Mouse (Mus musculus) gastrocnemius, postnatal 36 days (tissue): ENCODE data around the gene Olfr802. TPM values are rescaled to one million over a fixed set of nuclear protein-coding genes. Genes with fewer than 3 reads are reported as not detected.

ENCODE experiments used
- DNase-seq, 2 experiments: peaks; one replicate each; pipeline ENCODE4 v3.0.0; 2022
- intact Hi-C: fragments of 180-260 bp; cut with DNase I; formaldehyde crosslinking; loops from one replicate; pipeline ENCODE4 v1.15.1; 2025
- long read RNA-seq, 2 experiments: library from polyadenylated mRNA; stranded (forward); transcript quantifications; one replicate each; pipeline ENCODE4 v2.0.0; 2021
- microRNA-seq, 2 experiments: library from miRNA; unstranded; fragments of <30 nt; microRNA quantifications; one replicate each; pipeline ENCODE4 v1.2.0; 2021
- total RNA-seq, 2 experiments: library from RNA; stranded (reverse); gene quantifications; 2 replicates each; pipeline ENCODE4 v1.2.3; 2021

Olfr802 gene
- total RNA-seq, result not detected
- long read RNA-seq, experiment 1, result 0 reads
- long read RNA-seq, experiment 2, result 0 reads

- DNase-seq, result no peak
- intact Hi-C loops, result no loop called here
Observed at GRCm38 (mm10) chr10:129688069-129688468, at the start of gene Olfr802. Gene Olfr802 (minus strand): TSS chr10:129688169.

DNA sequence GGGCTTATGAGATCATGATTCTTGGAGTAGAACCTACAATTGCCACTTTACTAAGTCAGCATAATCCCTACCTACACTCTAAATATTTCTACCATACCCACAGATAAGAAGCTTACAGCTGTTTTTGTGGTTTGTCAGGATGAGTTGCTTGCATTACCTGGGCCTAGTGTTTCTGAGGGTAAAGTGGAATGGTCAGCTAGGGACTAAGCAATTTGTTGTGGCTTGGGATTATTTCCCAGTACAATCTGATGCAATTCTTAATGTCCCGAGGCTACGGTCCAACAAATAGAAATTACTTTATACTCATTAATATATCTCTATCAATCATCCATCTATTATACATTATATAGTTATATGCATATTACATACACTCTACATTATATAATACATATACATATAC is 41.3 kb upstream of the Olfr802 start, which contains the start of gene Olfr805:
Gene Olfr805, minus strand, starts transcription at position 101 of the 400 bp plus-strand sequence.
- DNase-seq, result no peak
- intact Hi-C loops, result no loop called here

- no peak for DNase-seq
- intact Hi-C loops, result no loop called here
Observed at GRCm38 (mm10) chr10:129702910-129703309, 14.9 kb upstream of the Olfr802 start, which contains the start of gene Olfr804. Gene Olfr804 (plus strand): TSS chr10:129703210.

DNA sequence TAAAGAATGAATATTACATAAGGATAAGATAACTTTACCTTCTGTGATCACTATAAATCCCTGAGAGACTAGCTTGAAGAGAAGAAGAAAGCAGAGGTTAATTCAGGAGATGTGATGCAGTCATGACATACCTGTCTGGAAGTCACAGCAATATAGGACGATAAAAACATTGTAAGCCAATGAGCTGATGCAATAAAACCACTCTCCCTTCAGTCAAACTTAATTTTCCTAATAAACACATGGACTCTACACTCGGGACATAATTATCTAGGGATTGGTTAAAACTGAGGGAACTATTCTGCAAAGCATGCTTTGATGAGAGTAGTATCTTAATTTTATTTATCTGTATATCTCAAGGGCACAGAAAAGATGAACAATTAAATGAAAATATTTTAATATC is 6.2 kb upstream of the Olfr802 start, which contains the start of gene Olfr803:
Gene Olfr803, minus strand, starts transcription at position 101 of the 400 bp plus-strand sequence.
- DNase-seq, result no peak
- intact Hi-C loops, result no loop called here

DNA sequence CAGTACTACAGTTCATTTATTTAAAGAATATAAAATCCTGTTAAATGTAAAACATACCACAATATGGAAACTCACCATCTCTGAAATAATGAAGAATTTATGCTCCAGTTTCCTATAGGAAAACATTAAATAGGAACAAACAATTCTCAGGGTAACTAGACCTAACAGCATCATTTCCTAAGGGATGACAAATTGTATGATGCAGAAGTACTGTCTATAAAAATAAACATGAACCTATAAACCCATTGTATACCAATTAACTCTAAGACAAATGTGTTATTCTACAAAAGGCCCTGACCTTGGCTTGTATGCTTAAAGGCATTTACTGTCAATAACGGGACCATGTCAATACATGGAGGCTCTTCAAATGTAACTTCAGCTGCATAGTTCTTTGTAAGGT is 14.2 kb downstream of the Olfr802 start, which contains the start of gene Olfr801:
Gene Olfr801, minus strand, starts transcription at position 101 of the 400 bp plus-strand sequence.
- no peak for DNase-seq
- intact Hi-C loops, result no loop called here

DNA sequence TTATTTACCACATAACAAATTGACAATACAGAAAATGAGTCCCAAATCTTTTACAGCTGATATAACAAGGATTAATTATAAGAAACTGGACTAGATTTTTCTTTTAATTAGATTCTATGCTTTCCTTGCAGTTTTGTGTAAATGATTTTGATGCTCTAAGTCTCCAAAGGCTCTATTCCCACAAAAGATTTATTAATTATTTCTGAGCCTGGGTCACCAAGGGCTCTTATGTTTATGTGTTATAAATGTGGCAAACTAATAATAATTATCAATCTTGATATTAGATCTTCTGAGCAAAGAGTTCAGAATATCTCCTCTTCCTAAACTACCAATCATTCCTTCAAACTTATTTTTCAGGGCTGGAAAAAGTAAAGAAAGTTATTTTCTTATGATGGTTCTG is 30.6 kb downstream of the Olfr802 start, which contains the start of gene Olfr800:
Gene Olfr800, plus strand, starts transcription at position 301 of the 400 bp plus-strand sequence.
- DNase-seq, result no peak
- intact Hi-C loops, result no loop called here

GRCm38 (mm10) chr10:129651763-129652162 is 36.2 kb downstream of the Olfr802 start:
- intact Hi-C loops, result no loop called here
- no peak for DNase-seq

DNA sequence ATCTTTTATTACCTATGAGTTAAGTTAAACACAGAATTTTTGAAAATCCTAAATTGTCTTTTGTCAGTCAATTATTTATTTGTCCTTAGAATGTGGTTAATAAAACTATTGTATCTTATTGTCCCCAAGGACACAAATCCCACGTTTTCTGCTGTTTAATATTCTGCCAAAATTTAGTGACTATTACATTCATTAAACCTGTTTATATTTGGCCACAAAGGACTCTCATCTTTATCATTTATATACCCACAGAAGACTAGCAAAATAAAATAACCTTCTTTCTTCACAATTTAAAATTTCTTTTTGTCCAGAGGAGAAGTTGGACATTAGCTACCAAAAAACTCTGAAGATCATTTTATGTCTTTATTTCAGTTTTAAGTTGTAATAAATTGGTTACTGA is 50.8 kb downstream of the Olfr802 start, which contains the start of gene Olfr799:
Gene Olfr799, plus strand, starts transcription at position 301 of the 400 bp plus-strand sequence.
- DNase-seq, result no peak

DNA sequence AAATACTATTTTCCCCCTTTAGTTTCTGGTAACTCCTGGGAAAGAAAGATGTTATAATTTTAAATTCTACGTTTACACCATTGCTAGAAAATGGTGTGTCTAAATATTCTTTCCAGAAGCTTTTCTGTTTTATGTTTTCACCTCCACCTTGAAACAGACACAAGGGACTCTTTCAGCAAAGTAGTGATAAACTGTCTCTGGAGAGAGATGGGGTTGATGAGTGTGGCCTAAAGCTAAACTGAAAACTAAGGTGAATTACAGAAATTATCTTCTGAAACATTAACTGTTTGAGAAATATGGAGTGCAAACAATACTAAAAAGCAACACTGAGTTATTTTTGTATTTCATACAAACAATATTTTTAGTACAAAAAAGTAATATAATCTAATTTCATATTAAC is 60.1 kb downstream of the Olfr802 start, which contains the start of gene Olfr798:
Gene Olfr798, minus strand, starts transcription at position 101 of the 400 bp plus-strand sequence.
- DNase-seq, result no peak

More for the DNA sequence above, 50.8 kb downstream of the Olfr802 start, which contains the start of gene Olfr799:
- intact Hi-C loops, result no loop called here

More for the DNA sequence above, 60.1 kb downstream of the Olfr802 start, which contains the start of gene Olfr798:
- intact Hi-C loops, result no loop called here

Small RNA genes within 50 kb of the gene (microRNA-seq; reads per million reads assigned to microRNA genes)
- gene Gm24485, result 0 reads per million in 2 experiments

Other genes with a start within 250 kb of the Olfr802 start
- gene Olfr787, start 226.3 kb downstream of the Olfr802 start, total RNA-seq, result not detected
- not detected for gene Olfr788, start 217.2 kb downstream of the Olfr802 start, total RNA-seq
- gene Olfr789, start 203.4 kb downstream of the Olfr802 start, total RNA-seq, result not detected
- gene Olfr790, start 189.7 kb downstream of the Olfr802 start, total RNA-seq, result not detected
- gene Olfr791, start 166.4 kb downstream of the Olfr802 start, total RNA-seq, result not detected
- gene Olfr792, start 149.0 kb downstream of the Olfr802 start, total RNA-seq, result not detected
- gene Olfr794, start 120.5 kb downstream of the Olfr802 start, total RNA-seq, result not detected
- not detected for gene Olfr796, start 75.6 kb downstream of the Olfr802 start, total RNA-seq
- not detected for gene Olfr798, start 60.2 kb downstream of the Olfr802 start, total RNA-seq
- not detected for gene Olfr799, start 50.7 kb downstream of the Olfr802 start, total RNA-seq
- gene Olfr800, start 30.5 kb downstream of the Olfr802 start, total RNA-seq, result not detected
- gene Olfr801, start 14.3 kb downstream of the Olfr802 start, total RNA-seq, result not detected
- not detected for gene Olfr803, start 6.1 kb upstream of the Olfr802 start, total RNA-seq
- gene Olfr804, start 15.0 kb upstream of the Olfr802 start, total RNA-seq, result not detected
- gene Olfr805, start 41.2 kb upstream of the Olfr802 start, total RNA-seq, result not detected
- gene Olfr806, start 53.8 kb upstream of the Olfr802 start, total RNA-seq, result not detected
- gene Olfr807, start 69.6 kb upstream of the Olfr802 start, total RNA-seq, result not detected
- gene Olfr808, start 77.3 kb upstream of the Olfr802 start, total RNA-seq, result not detected
- gene Olfr809, start 86.5 kb upstream of the Olfr802 start, total RNA-seq, result not detected
- not detected for gene Olfr810, start 106.7 kb upstream of the Olfr802 start, total RNA-seq
- gene Olfr811, start 116.2 kb upstream of the Olfr802 start, total RNA-seq, result not detected
- gene Olfr812, start 157.9 kb upstream of the Olfr802 start, total RNA-seq, result not detected
- not detected for gene Olfr813, start 167.2 kb upstream of the Olfr802 start, total RNA-seq
- not detected for gene Olfr814, start 191.7 kb upstream of the Olfr802 start, total RNA-seq
- gene Olfr815, start 217.7 kb upstream of the Olfr802 start, total RNA-seq, result not detected
- gene Olfr816, start 227.4 kb upstream of the Olfr802 start, total RNA-seq, result not detected